Mouse (Mus musculus) limb, embryonic 15.5 days (tissue): ENCODE measurements around the gene Mcm6. TPM values are rescaled to one million over a fixed set of nuclear protein-coding genes. Genes with fewer than 3 reads are reported as not detected.

ENCODE experiments used
- ATAC-seq: fragments of 200-750 bp; cut with Nextera tagmentation; 2 replicates; pipeline ENCODE4 v1.8.0; 2017; ENCODE audit warnings: low read depth, moderate TSS enrichment; ENCODE audit not compliant: insufficient number of reproducible peaks, low FRiP score, low TSS enrichment
- H3K27ac ChIP-seq: fragments of 300-500 bp; sonication (generic); 2 replicates; pipeline ENCODE4 v1.5.1; 2015; ENCODE audit warnings: moderate library complexity, mild to moderate bottlenecking, inconsistent platforms
- H3K27me3 ChIP-seq: fragments of 300-500 bp; sonication (generic); 2 replicates; pipeline ENCODE4 v1.6.1; 2015; ENCODE audit warnings: inconsistent platforms
- H3K36me3 ChIP-seq: fragments of 300-500 bp; sonication (generic); 2 replicates; pipeline ENCODE4 v1.6.1; 2015; ENCODE audit warnings: inconsistent platforms
- H3K4me1 ChIP-seq: fragments of 300-500 bp; sonication (generic); 2 replicates; pipeline ENCODE4 v1.6.1; 2015; ENCODE audit warnings: inconsistent platforms
- H3K4me2 ChIP-seq: fragments of 300-500 bp; sonication (generic); 2 replicates; pipeline ENCODE4 v1.6.1; 2015; ENCODE audit warnings: mild to moderate bottlenecking, inconsistent platforms
- H3K4me3 ChIP-seq: fragments of 300-500 bp; sonication (generic); 2 replicates; pipeline ENCODE4 v1.5.1; 2015; ENCODE audit warnings: mild to moderate bottlenecking, inconsistent platforms
- H3K9ac ChIP-seq: fragments of 300-500 bp; sonication (generic); 2 replicates; pipeline ENCODE4 v1.6.1; 2015; ENCODE audit warnings: inconsistent platforms
- H3K9me3 ChIP-seq: fragments of 300-500 bp; sonication (generic); 2 replicates; pipeline ENCODE4 v1.6.1; 2016; ENCODE audit warnings: inconsistent platforms
- WGBS: fragments of 180-500 bp; shearing (Covaris S2); methylation state at CpG from one replicate; pipeline ENCODE4 v1.1.7; 2015; 5-methylcytosine and 5-hydroxymethylcytosine counted together
- polyA plus RNA-seq: library from polyadenylated mRNA; unstranded; fragments of >200 nt; fragmentation: Nextera tagmentation; extraction: Ambion mirVana; gene quantifications from 2 replicates; pipeline ENCODE4 v1.2.1, GENCODE M21; 2015

Gene Mcm6
- 180 and 186 TPM in 2 replicates for polyA plus RNA-seq

DNA sequence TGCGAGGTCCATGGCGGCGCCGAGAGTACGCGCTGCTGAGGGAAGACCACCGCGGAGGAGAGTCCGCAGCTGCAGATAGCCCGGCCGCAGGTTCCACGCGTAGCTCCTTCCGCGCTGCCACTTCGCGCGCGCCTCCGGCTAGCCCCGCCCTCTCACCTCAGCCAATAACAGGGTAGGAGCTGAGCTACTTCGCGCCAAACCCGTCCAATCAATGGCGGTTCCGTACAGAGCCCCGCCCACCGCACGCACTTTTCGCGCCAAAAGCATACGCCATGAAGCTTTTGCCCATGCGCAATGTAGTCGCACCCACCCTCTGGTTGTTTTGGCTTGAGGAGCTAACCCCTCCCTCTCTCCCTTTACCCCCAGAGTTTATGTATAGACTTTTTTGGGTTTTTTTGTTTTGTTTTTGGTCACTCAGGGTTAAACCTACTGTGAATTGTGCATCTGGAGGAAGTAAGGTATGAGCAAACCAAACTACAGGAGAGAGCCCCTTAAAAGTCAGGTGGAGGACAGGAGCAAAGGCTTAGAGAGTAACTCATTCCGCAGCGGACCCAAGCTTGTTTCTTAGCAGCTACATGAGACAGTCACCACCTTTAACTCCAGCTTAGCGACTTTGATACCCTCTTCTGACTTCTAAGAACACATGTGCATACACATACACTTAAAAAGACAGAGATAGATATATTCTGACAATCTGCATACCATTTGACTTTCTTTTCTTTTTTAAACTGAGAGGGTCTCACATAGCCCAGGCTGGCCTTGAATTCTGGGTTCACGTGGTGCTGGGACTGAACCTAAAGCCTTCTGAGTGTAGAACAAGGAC is at the start of gene Mcm6:
Mcm6 (minus strand) TSS at position 111 of the 823 bp plus-strand sequence.
- H3K9ac ChIP-seq = peak within 1 kb of the TSS; percentile 80
- WGBS = 2% methylated on average over 38 of the region's 38 CpGs

DNA sequence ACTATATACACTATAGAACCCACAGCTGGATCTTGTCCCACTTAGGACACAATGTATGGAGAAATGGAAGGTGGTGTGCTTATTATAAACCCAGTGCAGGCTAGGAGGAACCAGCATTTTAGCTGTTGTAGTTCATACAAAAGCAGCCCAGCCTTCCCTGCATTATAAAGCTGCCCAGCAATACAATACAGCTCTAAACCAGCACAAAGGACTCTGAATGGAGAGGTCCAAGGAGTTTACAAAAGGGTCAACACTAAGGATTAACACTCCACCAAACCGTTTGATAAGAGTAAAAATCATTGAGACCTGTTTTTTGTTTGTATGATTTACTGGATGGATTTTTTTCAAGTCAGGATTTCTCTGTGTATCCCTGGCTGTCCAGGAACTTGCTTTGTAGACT is 47.4 kb upstream of the Mcm6 start:
- H3K9me3 ChIP-seq = no peaks in the 10 kb centered on the region
- 70% methylated on average over 1 of the region's 1 CpGs for WGBS
- H3K36me3 ChIP-seq = peaks cover 27% of the 10 kb centered on the region
- no peaks in the 10 kb centered on the region for H3K4me1 ChIP-seq
- H3K4me3 ChIP-seq = no peak overlapping the region
- no peak overlapping the region for H3K4me2 ChIP-seq
- no peaks in the 10 kb centered on the region for H3K27me3 ChIP-seq
- H3K27ac ChIP-seq = no peak overlapping the region
- H3K9ac ChIP-seq = no peak overlapping the region
- no peak for ATAC-seq

More for the DNA sequence above, at the start of gene Mcm6:
- Histone ChIP-seq H3K4me1 (peaks cover 23% of the 10 kb centered on the region), H3K27me3 (no peaks in the 10 kb centered on the region), H3K27ac (peak within 1 kb of the TSS; percentile 97), H3K9me3 (no peaks in the 10 kb centered on the region), H3K4me3 (peak within 1 kb of the TSS; percentile 87), H3K36me3 (peaks cover 30% of the 10 kb centered on the region), H3K4me2 (peak within 1 kb of the TSS; percentile 59)
- peak; percentile 97 for ATAC-seq

DNA sequence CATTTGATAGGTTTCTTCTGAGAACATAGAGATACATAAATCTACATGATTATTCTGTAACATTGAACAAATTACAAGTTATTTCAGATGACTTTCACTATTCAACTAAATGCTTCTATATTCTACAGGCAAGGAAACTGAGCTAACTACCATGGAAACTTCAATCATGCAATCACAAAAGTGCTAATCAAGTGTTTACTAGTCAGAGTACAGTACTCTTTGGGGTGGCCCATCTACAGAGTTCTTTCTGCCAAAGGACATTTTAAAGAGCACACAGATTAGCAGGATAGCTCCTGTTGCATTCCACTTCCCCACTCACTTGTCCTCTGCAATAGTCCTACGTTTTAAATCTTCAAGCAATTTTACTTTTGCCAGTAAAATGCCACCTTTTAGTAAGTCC is 46.2 kb upstream of the Mcm6 start:
- Histone ChIP-seq H3K4me1 (no peaks in the 10 kb centered on the region), H3K36me3 (peaks cover 30% of the 10 kb centered on the region), H3K9me3 (no peaks in the 10 kb centered on the region), H3K9ac (no peak overlapping the region), H3K4me2 (no peak overlapping the region), H3K4me3 (no peak overlapping the region), H3K27ac (no peak overlapping the region), H3K27me3 (no peaks in the 10 kb centered on the region)
- no peak for ATAC-seq
- WGBS = 72% methylated on average over 1 of the region's 1 CpGs

DNA sequence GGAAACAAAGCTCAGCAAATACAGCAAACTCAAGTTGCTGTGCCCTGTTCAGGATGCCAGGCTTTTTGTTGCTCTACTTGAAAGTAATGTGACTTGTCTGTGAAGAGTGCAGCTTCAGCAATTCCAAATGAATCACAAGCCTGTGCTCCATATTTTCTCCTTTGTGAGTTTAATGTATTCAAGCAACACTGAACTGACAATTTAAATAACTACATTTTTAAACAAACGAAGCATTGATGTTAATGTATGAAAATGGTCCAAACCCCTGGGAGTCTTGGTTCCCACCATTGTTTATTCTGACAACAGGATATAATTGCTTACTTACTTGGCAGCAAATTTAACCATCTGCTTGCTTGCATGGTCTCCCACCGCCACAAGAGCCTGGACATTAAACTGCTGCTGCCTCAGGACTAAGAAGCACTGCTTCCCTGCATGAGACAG is 45.6 kb upstream of the Mcm6 start:
- 82% methylated on average over 2 of the region's 2 CpGs for WGBS
- no peak overlapping the region for H3K9ac ChIP-seq
- ATAC-seq = no peak
- H3K27me3 ChIP-seq = no peaks in the 10 kb centered on the region
- H3K36me3 ChIP-seq = peaks cover 27% of the 10 kb centered on the region
- H3K9me3 ChIP-seq = no peaks in the 10 kb centered on the region
- no peak overlapping the region for H3K4me3 ChIP-seq
- no peak overlapping the region for H3K4me2 ChIP-seq
- H3K27ac ChIP-seq = no peak overlapping the region
- H3K4me1 ChIP-seq = no peaks in the 10 kb centered on the region

DNA sequence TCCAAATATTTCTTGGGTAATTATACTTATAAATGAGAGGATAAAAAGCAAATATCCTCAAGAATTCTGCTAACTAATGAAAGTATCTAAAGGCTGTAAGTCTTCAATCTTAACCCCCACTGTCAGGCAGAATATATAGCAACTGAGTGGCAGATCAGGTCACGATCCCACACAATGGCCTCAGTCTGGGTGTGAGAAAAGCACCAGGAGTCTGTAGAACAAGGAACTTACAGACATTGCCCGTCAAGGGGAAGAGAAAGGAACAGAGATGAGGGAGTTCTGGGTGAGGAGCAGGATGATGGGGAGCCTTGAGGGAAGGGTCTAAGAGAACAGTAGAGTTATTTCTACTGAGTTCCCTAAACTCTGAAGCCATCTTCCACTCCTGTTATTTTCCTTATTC is 41.5 kb upstream of the Mcm6 start:
- no peak overlapping the region for H3K9ac ChIP-seq
- H3K4me1 ChIP-seq = no peaks in the 10 kb centered on the region
- peaks cover 30% of the 10 kb centered on the region for H3K36me3 ChIP-seq
- no peaks in the 10 kb centered on the region for H3K27me3 ChIP-seq
- ATAC-seq = no peak
- no peak overlapping the region for H3K4me3 ChIP-seq
- 70% methylated on average over 2 of the region's 2 CpGs for WGBS
- no peak overlapping the region for H3K27ac ChIP-seq
- no peaks in the 10 kb centered on the region for H3K9me3 ChIP-seq
- no peak overlapping the region for H3K4me2 ChIP-seq

DNA sequence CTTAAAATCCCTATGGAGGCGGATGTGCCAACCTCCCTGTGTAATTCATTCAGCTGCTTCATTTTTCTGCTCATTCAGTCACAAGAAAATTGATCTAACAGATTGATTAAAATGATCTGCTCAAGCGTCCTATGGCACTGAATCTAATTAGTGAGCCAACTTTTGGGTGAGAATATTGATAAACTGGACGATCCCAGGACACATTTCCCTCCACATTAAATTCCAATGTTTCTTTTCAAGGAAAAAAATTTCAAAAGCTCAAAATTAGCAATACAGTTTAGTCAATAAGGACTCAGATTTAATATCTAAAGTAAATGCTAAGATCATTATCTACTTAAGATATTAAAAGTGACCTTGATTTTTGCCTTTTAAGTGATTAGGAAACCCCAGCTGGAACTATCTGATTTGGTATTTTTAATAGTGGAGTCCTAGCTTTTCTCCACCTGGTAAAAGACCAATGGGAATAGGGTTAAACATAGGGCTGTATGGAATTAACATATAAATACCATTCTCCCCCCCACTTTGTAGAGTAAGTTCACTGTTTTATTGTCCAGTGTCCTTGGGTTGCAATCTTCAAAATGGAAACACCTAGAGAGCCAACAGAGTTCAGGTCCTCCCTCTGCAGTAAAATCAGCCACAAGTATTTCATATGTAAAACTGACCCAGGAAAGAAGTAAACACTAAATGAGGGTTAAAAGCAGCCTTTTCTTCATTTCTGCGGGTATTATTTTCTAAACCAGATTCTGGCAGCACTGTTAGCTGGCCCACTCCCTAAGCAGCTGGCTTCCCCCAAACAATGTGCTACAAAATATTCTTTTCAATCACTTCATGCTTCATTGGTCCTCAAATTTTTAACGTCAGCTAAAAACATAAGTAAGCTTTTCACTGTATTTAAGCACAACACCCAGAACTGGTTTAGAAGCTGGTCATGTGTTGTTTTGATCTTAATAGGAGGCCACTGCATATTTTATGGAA is 40.8 kb upstream of the Mcm6 start:
- no peak overlapping the region for H3K4me3 ChIP-seq
- no peaks in the 10 kb centered on the region for H3K9me3 ChIP-seq
- no peak overlapping the region for H3K4me2 ChIP-seq
- no peaks in the 10 kb centered on the region for H3K27me3 ChIP-seq
- 70% methylated on average over 5 of the region's 5 CpGs for WGBS
- peaks cover 31% of the 10 kb centered on the region for H3K36me3 ChIP-seq
- no peak overlapping the region for H3K27ac ChIP-seq
- no peak overlapping the region for H3K9ac ChIP-seq
- ATAC-seq = no peak
- no peaks in the 10 kb centered on the region for H3K4me1 ChIP-seq

DNA sequence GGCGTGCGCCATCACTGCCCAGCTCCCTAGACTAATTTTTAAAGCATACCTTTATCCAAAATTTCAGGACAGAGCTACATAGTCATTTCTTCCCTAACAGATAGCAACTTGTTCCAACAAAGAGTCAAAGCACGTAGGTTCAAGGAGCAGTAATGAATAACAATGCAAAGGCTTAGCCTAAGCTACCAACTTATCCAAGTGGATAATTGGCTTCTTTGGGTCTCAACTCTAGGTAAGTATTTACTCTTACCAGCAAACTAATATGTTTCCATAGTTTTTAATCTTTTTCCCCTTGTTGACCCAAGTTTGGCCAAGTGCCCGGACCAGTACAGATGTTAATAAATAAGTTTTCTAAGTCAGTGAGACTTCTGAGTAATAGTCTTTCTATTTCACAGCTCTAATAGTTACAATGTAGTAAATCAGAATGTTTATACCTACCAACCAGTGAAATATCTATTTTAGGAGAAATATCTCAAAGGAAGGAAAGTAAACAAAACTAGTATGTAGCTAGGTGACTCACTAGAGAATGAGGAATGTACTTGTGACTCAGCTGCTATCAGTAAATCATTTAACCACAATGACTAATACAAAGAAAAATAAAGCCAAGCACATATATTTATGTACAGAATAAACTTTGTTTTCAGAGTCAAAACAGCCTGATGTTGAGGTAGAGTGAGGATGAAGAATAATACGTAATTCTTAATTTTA is 39.4 kb upstream of the Mcm6 start:
- Histone ChIP-seq H3K4me2 (no peak overlapping the region), H3K9me3 (no peaks in the 10 kb centered on the region), H3K9ac (no peak overlapping the region), H3K4me1 (no peaks in the 10 kb centered on the region), H3K27ac (no peak overlapping the region), H3K4me3 (no peak overlapping the region), H3K36me3 (peaks cover 31% of the 10 kb centered on the region), H3K27me3 (no peaks in the 10 kb centered on the region)
- 89% methylated on average over 5 of the region's 5 CpGs for WGBS
- no peak for ATAC-seq

DNA sequence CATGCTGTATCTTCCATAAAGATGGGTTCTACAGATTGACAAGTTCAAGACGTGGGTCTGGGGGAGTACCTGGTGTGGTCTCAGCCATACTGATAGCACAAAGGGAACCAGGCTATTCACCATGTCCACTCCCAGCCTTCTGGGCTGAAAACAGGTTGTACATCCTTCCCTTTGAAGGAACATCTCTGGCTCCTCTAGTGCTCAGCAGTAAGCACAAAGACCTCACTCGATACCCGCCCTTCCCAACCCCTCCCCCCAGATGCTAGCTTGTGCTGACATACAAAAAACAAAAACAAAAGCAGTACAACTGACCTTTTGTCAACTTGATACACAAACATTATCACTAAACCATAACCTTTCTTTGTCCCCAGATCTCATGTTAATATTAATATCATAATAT is 35.2 kb upstream of the Mcm6 start:
- ATAC-seq = no peak
- Histone ChIP-seq H3K4me1 (no peaks in the 10 kb centered on the region), H3K4me2 (no peak overlapping the region), H3K9me3 (no peaks in the 10 kb centered on the region), H3K27me3 (no peaks in the 10 kb centered on the region), H3K9ac (no peak overlapping the region), H3K27ac (no peak overlapping the region), H3K4me3 (no peak overlapping the region), H3K36me3 (peaks cover 22% of the 10 kb centered on the region; the same call in 1 of the 2 replicates)
- whole genome bisulfite sequencing = 89% methylated on average over 3 of the region's 3 CpGs

DNA sequence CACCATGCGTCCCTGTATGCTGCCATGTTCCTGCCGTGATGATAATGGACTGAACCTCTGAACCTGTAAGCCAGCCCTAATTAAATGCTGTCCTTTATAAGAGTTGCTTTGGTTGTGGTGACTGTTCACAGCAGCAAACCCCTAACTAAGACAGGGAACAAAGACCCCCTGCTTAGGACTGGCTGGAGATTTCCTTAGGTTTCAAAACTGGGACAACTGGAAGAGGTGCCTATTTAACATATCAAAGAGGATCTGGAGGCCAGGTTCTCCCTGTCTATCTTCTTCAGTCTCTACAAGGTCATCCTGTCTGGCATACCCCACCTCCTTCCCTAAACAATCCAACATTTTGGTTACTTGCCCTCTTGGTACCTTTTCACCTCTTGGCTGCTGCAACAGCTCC is 32.9 kb upstream of the Mcm6 start:
- WGBS = 84% methylated on average over 2 of the region's 2 CpGs
- Histone ChIP-seq H3K27me3 (no peaks in the 10 kb centered on the region), H3K36me3 (peaks cover 25% of the 10 kb centered on the region), H3K4me2 (no peak overlapping the region), H3K4me1 (no peaks in the 10 kb centered on the region), H3K9me3 (no peaks in the 10 kb centered on the region), H3K27ac (no peak overlapping the region), H3K4me3 (no peak overlapping the region), H3K9ac (no peak overlapping the region)
- no peak for ATAC-seq

DNA sequence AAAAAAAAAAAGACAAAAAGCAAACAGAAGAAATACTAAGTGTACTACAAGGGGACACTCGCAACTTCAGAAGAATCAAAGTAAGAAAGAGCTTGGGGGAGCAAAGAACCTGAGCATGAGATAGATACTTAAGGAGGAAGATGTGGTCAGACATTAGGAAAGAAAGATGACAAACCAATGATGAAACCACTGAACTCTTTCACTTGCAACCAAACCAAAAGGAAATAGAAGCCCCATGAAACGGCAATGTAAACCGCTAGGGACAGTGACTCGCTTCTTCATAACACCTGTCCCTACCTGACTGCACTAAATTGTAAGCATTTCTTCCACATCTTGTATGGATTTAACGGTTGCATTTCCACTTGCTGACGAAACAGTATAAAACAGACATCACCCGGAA is 27.0 kb upstream of the Mcm6 start:
- Histone ChIP-seq H3K4me2 (no peak overlapping the region), H3K27ac (no peak overlapping the region), H3K4me1 (no peaks in the 10 kb centered on the region), H3K9ac (no peak overlapping the region), H3K4me3 (no peak overlapping the region), H3K27me3 (no peaks in the 10 kb centered on the region), H3K9me3 (no peaks in the 10 kb centered on the region), H3K36me3 (peaks cover 41% of the 10 kb centered on the region)
- WGBS = 90% methylated on average over 7 of the region's 7 CpGs
- ATAC-seq = no peak

DNA sequence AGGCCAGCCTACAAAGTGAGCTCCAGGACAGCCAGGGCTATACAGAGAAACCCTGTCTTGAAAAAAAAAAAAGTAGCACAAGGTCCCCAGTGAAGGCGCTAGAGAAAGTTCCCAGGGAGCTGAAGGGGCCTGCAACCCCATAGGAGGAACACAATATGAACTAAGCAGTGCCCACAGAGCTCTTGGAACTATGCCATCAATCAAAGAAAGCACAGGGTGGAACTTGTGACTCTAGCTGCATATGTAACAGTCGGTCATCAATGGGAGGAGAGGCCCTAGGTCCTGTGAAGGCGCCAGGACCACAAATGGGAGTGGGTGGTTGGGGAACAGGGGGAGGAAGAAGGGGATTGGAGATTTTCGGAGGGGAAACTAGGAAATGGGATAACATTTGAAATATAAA is 17.4 kb upstream of the Mcm6 start:
- H3K4me3 ChIP-seq = no peak overlapping the region
- ATAC-seq = no peak
- H3K27ac ChIP-seq = no peak overlapping the region
- no peak overlapping the region for H3K4me2 ChIP-seq
- no peak overlapping the region for H3K9ac ChIP-seq
- no peaks in the 10 kb centered on the region for H3K4me1 ChIP-seq
- H3K27me3 ChIP-seq = no peaks in the 10 kb centered on the region
- 92% methylated on average over 4 of the region's 4 CpGs for WGBS
- no peaks in the 10 kb centered on the region for H3K9me3 ChIP-seq
- peaks cover 26% of the 10 kb centered on the region for H3K36me3 ChIP-seq
